Mouse (Mus musculus): Measurements from ENCODE around the gene Rpl36al.
"Not testable (repeated sequence)": the region's sequence is repeated elsewhere in the genome, so short reads cannot be mapped to it uniquely, and the experiment has no call there.

- TF ChIP-seq POLR2A (IDR thresholded peaks at IDR 0.05; ENCODE audit: borderline replicate concordance, insufficient read depth, low read length); CTCF (IDR thresholded peaks at IDR 0.05; ENCODE audit: borderline replicate concordance, insufficient read depth, low read depth, low read length): not testable (repeated sequence)
Observed at GRCm38 (mm10) chr12:69166861-69167581, 16.9 kb downstream of the Rpl36al start.

Data from cerebellum, adult 2 months (tissue).